In the genomic region with DNA sequence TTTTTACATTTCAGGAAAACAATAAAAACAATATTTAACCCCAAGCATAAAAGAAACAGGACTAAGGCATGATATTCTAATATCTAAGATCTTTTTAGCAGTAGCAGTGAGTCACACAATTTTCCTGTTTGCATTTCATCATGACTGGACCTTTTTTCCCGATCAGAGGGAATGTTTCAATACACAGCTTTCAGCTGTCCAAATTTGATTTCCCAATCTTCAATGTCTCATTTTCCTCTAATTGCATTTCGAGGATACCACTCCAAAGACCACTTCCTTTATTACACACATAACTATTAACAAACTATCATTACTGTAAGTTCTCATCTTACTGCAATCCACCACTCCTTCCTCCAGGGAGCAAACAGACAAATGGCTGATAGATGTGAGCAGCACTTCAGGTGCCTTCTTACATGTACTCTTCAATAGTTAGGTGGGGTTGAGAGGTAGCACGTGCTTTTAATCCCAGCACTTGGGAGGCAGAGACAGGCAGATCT, we compare ENCODE assay signal across 28 mouse cellular contexts. TPM values are rescaled to one million over a fixed set of nuclear protein-coding genes. Genes with fewer than 3 reads are reported as not detected.
A peak's percentile ranks its signal among the peaks of the same experiment; 100 is the strongest.
DNase-seq lines count a peak whose midpoint lies in the region; ATAC-seq and TF ChIP-seq lines count a peak whose summit lies in the region.
"Had no signal": no experiment of that assay in that cellular context is flagged by ENCODE, and none has a peak within 500 bp of the region (broad histone marks: within the 10 kb centered on the region; RNA-seq: fewer than 3 reads in every experiment).

No protein-coding gene starts in this region.

- H3K27ac ChIP-seq in liver, adult 2 months (replicated peaks; ENCODE audit: insufficient read depth, low read depth, low read length), result no peak overlapping the region
- H3K27ac ChIP-seq in liver, embryonic 11.5 days (ENCODE audit: low read depth, low read length), result no peak overlapping the region
- H3K27ac ChIP-seq: embryonic facial prominence, embryonic 13.5 days; embryonic facial prominence, embryonic 15.5 days; forebrain, embryonic 10.5 days; forebrain, embryonic 12.5 days had no signal

- peak; percentile 12 for DNase-seq in liver, adult 2 months (ENCODE audit: extremely low read depth, low read depth, low spot score)
- DNase-seq in liver, embryonic 11.5 days (ENCODE audit: low spot score), result no peak
- DNase-seq in 416B (ENCODE audit: low read depth), result peak; percentile 82
- DNase-seq in urinary bladder, postnatal 14 days (ENCODE audit: low spot score), result no peak
- DNase-seq in T-cell, adult 2 months (ENCODE audit: low spot score), result no peak
- DNase-seq: adrenal gland, adult 2 months; adrenal gland, postnatal 10 days; adrenal gland, postnatal 25 days; cerebellum, adult 11 months; cerebellum, adult 18-20 months; cerebellum, adult 8-10 months; cerebellum, adult 9-11 months; cerebellum, postnatal 14 days; cerebellum, postnatal 36 days; embryo, embryonic 11 days had no signal

- H3K36me3 ChIP-seq in liver, adult 2 months (ENCODE audit: control insufficient read depth, insufficient read depth, low read length), result no peaks in the 10 kb centered on the region
- H3K36me3 ChIP-seq in liver, embryonic 11.5 days (ENCODE audit: control insufficient read depth, insufficient read depth, low read length), result no peaks in the 10 kb centered on the region
- H3K36me3 ChIP-seq: embryonic facial prominence, embryonic 13.5 days; embryonic facial prominence, embryonic 15.5 days; forebrain, embryonic 10.5 days; forebrain, embryonic 12.5 days; G1E had no signal

- H3K9ac ChIP-seq in liver, adult 2 months (ENCODE audit: low read depth, low read length), result no peak overlapping the region
- H3K9ac ChIP-seq in liver, embryonic 11.5 days (ENCODE audit: low read depth, low read length), result no peak overlapping the region
- H3K9ac ChIP-seq: embryonic facial prominence, embryonic 13.5 days; embryonic facial prominence, embryonic 15.5 days; forebrain, embryonic 12.5 days had no signal

- no peaks in the 10 kb centered on the region for H3K9me3 ChIP-seq in liver, embryonic 11.5 days (ENCODE audit: control insufficient read depth, low read length)
- H3K9me3 ChIP-seq: embryonic facial prominence, embryonic 13.5 days; embryonic facial prominence, embryonic 15.5 days; forebrain, embryonic 10.5 days; forebrain, embryonic 12.5 days; G1E had no signal

- no peak overlapping the region for H3K4me3 ChIP-seq in liver, adult 2 months (ENCODE audit: insufficient read depth, low read depth, low read length)
- H3K4me3 ChIP-seq in liver, embryonic 11.5 days (ENCODE audit: low read depth, low read length), result no peak overlapping the region
- H3K4me3 ChIP-seq: embryonic facial prominence, embryonic 13.5 days; embryonic facial prominence, embryonic 15.5 days; erythroblast, embryonic 14.5 days; forebrain, embryonic 10.5 days; forebrain, embryonic 12.5 days had no signal

- no peak for ATAC-seq in liver, embryonic 11.5 days (replicated peaks; ENCODE audit: low FRiP score)
- ATAC-seq in granulocyte monocyte progenitor cell, adult 5-6 weeks (replicated peaks; ENCODE audit: poor library complexity, severe bottlenecking), result peak; percentile 85
- ATAC-seq in megakaryocyte progenitor cell, adult 5-6 weeks (replicated peaks; ENCODE audit: poor library complexity), result peak; percentile 76
- ATAC-seq: CD4-positive, CD25-positive, alpha-beta regulatory T cell, adult 4 months; forebrain, embryonic 14.5 days; forebrain, embryonic 16.5 days; Patski had no signal

- no peak for TF ChIP-seq CTCF in liver, adult 2 months (IDR thresholded peaks at IDR 0.05; ENCODE audit: low read depth, low read length)

- 36% methylated on average over 3 of the region's 3 CpGs for WGBS in liver, adult 2 months
- 76% methylated on average over 3 of the region's 3 CpGs for WGBS in liver, embryonic 11.5 days

- no peak for TF ChIP-seq POLR2A in liver, adult 2 months (IDR thresholded peaks at IDR 0.05; ENCODE audit: extremely low read depth, insufficient read depth, low read length)

- H3K4me2 ChIP-seq in liver, embryonic 11.5 days, result no peak overlapping the region
- H3K4me2 ChIP-seq: embryonic facial prominence, embryonic 13.5 days; embryonic facial prominence, embryonic 15.5 days; forebrain, embryonic 12.5 days had no signal

- H3K27me3 ChIP-seq in liver, adult 2 months (ENCODE audit: control insufficient read depth, insufficient read depth, low read length), result no peaks in the 10 kb centered on the region
- H3K27me3 ChIP-seq in liver, embryonic 11.5 days (replicated peaks; ENCODE audit: control insufficient read depth, insufficient read depth, low read length), result no peaks in the 10 kb centered on the region
- H3K27me3 ChIP-seq: CH12.LX; embryonic facial prominence, embryonic 13.5 days; embryonic facial prominence, embryonic 15.5 days; forebrain, embryonic 12.5 days; Patski had no signal

- H3K4me1 ChIP-seq in liver, adult 2 months (ENCODE audit: control insufficient read depth, insufficient read depth, low read length), result no peaks in the 10 kb centered on the region
- H3K4me1 ChIP-seq in liver, embryonic 11.5 days (replicated peaks; ENCODE audit: control insufficient read depth, insufficient read depth, low read length), result no peaks in the 10 kb centered on the region
- H3K4me1 ChIP-seq: embryonic facial prominence, embryonic 13.5 days; embryonic facial prominence, embryonic 15.5 days; forebrain, embryonic 10.5 days; forebrain, embryonic 12.5 days had no signal

- no peaks in the 10 kb centered on the region for H3K79me2 ChIP-seq in liver, adult 2 months (ENCODE audit: control insufficient read depth, insufficient read depth, low read length)

RNA-seq across cellular contexts. Expression of a gene that starts 33.4 kb away (rescaled TPM):
- 0.83 and 0.87 TPM in 2 replicates for total RNA-seq in liver, adult 2 months (2014; rRNA removed)
- 0.66 and 0.87 TPM in 2 replicates for polyA plus RNA-seq in liver, adult 2 months (2012; rRNA removed)
- 0.25 and 0.29 TPM in 2 replicates for polyA plus RNA-seq in liver, embryonic 11.5 days (2014; fragmentation: Nextera tagmentation; extraction: Ambion mirVana)
- total RNA-seq in granulocyte monocyte progenitor cell, adult 5-6 weeks (2014; fragmentation: Nextera tagmentation), result 0.13 TPM in 1 of 2 replicates, not detected in the other
- 0.31 TPM in 1 of 2 replicates, not detected in the other for total RNA-seq in granulocyte monocyte progenitor cell, adult 5-6 weeks (2017)
- total RNA-seq in megakaryocyte progenitor cell, adult 5-6 weeks (2015), result not detected in 2 replicates
- total RNA-seq in megakaryocyte progenitor cell, adult 5-6 weeks (2017), result 0.98 and 2.0 TPM in 2 replicates
- polyA plus RNA-seq: erythroblast, embryonic 14.5 days had no signal

RNA-seq across cellular contexts. Expression of a gene that starts 33.4 kb away (rescaled TPM):
- total RNA-seq in liver, adult 2 months (2014; rRNA removed), result 165 and 178 TPM in 2 replicates
- polyA plus RNA-seq in liver, adult 2 months (2012; rRNA removed), result 176 and 216 TPM in 2 replicates
- polyA plus RNA-seq in liver, embryonic 11.5 days (2014; fragmentation: Nextera tagmentation; extraction: Ambion mirVana), result 40.1 and 42.2 TPM in 2 replicates
- 53.9 and 55.8 TPM in 2 replicates for total RNA-seq in granulocyte monocyte progenitor cell, adult 5-6 weeks (2014; fragmentation: Nextera tagmentation)
- 46.9 and 53.5 TPM in 2 replicates for total RNA-seq in granulocyte monocyte progenitor cell, adult 5-6 weeks (2017)
- total RNA-seq in megakaryocyte progenitor cell, adult 5-6 weeks (2015), result 47.9 and 51.9 TPM in 2 replicates
- total RNA-seq in megakaryocyte progenitor cell, adult 5-6 weeks (2017), result 49.1 and 57.9 TPM in 2 replicates

RNA-seq across cellular contexts. Expression of a gene that starts 36.6 kb away (rescaled TPM):
- 8.7 and 9.9 TPM in 2 replicates for total RNA-seq in liver, adult 2 months (2014; rRNA removed)
- 2.8 and 3.7 TPM in 2 replicates for polyA plus RNA-seq in liver, adult 2 months (2012; rRNA removed)
- polyA plus RNA-seq in liver, embryonic 11.5 days (2014; fragmentation: Nextera tagmentation; extraction: Ambion mirVana), result 4.2 and 4.9 TPM in 2 replicates
- 22.7 and 25.1 TPM in 2 replicates for total RNA-seq in granulocyte monocyte progenitor cell, adult 5-6 weeks (2014; fragmentation: Nextera tagmentation)
- 25.3 and 28.0 TPM in 2 replicates for total RNA-seq in granulocyte monocyte progenitor cell, adult 5-6 weeks (2017)
- total RNA-seq in megakaryocyte progenitor cell, adult 5-6 weeks (2015), result 24.3 and 25.0 TPM in 2 replicates
- total RNA-seq in megakaryocyte progenitor cell, adult 5-6 weeks (2017), result 21.5 and 25.4 TPM in 2 replicates

Comparison
In these comparisons a context has a peak if more than half of its experiments do, and no peak if none do; other contexts are left out.
1. DNase-seq: peak in liver, adult 2 months (single experiment) and 416B (single experiment); none in liver, embryonic 11.5 days (single experiment), urinary bladder, postnatal 14 days (single experiment) and T-cell, adult 2 months (single experiment).